Mouse (Mus musculus) right cerebral cortex, postnatal 10 days (tissue): ENCODE measurements at regions not wholly inside any gene's neighbourhood (a gene's known extent, or its start where the extent isn't known, plus 50 kb on each side); places are given as distances from the start of the nearest gene placed in this dataset.
"Not testable (repeated sequence)": the region's sequence is repeated elsewhere in the genome, so short reads cannot be mapped to it uniquely, and the experiment has no call there.

Experiments used
- DNase-seq, 2 experiments: peaks; one replicate each; pipeline ENCODE4 v3.0.0; 2021; ENCODE audit warnings: low spot score in 2 of 2

DNA sequence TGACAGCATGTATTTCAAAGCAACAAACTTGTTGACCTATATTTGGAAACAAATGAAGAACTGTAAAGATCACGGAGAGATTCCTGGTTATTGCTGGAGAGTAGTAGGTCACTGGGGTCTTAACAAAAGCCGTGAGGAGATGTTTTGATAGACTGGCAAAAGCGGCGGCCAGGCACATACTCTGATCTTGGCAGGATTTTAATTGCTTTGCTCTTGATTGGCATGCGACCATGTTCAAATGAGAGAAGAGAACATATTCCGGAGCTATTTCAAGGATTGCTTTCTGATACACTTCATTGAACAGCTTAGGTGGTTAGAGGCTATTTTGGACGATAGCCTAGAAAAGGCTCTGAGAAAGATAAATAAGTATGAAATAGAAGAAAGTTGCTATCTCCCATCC, 874.2 kb downstream of the Robo1 start:
- no peak for DNase-seq

- DNase-seq = no peak
Observed at GRCm38 (mm10) chr16:73155447-73155846, 847.3 kb downstream of the Robo1 start.

- not testable (repeated sequence) for DNase-seq
Observed at GRCm38 (mm10) chr16:73127927-73128326, 819.8 kb downstream of the Robo1 start.

- no peak for DNase-seq
Observed at GRCm38 (mm10) chr16:73120568-73120967, 812.5 kb downstream of the Robo1 start.

DNA sequence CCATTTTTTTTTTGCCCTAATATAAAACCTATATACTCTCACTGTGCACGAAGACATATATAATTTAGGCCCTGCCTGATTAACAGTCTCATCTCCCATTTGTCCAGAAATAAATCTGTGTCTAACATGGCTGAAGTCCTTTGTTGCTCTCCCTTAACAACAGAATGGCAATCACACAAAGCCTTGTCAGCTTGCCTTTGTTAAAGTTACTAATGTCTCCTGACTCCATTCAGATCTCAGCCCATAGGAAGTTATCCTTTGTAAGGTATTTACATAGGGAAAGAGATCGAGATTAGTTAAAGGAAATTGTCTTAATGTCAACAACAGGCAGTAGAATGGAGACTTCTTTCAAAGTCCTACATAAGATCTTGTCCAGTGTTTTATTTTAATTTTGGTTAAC, 809.2 kb downstream of the Robo1 start:
- no peak for DNase-seq

- DNase-seq = no peak
Observed at GRCm38 (mm10) chr16:73108021-73108452, 799.9 kb downstream of the Robo1 start.

- DNase-seq = no peak
Observed at GRCm38 (mm10) chr16:73107608-73108007, 799.5 kb downstream of the Robo1 start.

GRCm38 (mm10) chr16:73105496-73105895, 797.4 kb downstream of the Robo1 start:
- DNase-seq = peak; percentile 79 to 81

DNA sequence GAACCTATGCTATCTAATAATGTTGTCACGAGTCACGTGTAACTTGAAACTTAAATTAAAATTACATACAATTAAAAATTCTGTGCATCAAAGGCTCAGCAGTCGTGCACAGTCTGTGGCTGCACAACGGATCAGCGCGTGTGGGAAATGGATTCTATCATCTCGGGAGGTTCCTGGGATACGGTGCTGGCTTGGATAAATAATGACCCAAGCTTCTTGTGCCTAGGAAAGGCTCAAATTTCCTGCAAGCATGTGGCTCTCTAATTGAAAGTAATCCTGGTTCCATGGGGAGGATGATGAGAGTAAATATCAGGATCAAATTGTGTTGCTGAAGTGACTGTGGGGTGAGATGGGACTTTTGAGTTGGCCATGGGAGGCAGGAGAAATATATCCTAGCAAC, 792.2 kb downstream of the Robo1 start:
- DNase-seq = no peak

- peak in 1 of 2 experiments; percentile 25 for DNase-seq
Observed at GRCm38 (mm10) chr16:73098760-73099159, 790.7 kb downstream of the Robo1 start.

DNA sequence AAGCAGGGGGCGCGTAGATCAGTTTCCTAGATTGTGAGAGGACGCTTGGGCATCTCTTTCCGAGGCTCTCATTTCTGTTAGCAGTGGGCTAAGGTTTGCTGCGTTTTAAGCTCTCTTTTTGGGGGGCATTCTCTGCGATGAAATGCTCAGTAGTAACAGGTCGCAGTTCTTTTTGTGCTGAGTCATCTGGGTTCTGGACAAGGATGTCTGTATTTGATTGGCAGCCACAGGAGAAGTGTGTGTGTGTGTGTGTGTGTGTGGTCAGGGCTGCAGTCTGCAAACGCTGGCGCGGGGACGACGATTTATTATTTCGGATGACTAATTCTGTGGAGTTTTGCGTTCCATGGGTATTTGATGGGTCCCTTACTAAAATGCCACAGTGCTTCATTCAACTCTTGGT, 789.1 kb downstream of the Robo1 start:
- no peak for DNase-seq

GRCm38 (mm10) chr16:73096091-73097083, 788.3 kb downstream of the Robo1 start:
- no peak for DNase-seq
